Mouse (Mus musculus): ENCODE data around the gene Lpar5. TPM values are rescaled to one million over a fixed set of nuclear protein-coding genes. Genes with fewer than 3 reads are reported as not detected.

Gene Lpar5
- polyA plus RNA-seq, 1 experiment: 223 TPM

- 77% methylated on average over 7 of the region's 7 CpGs for WGBS
- TF ChIP-seq POLR2A (IDR thresholded peaks at IDR 0.05; ENCODE audit: low read depth, low read length) (no peak), CTCF (IDR thresholded peaks at IDR 0.05; ENCODE audit: extremely low read depth, insufficient read length, insufficient replicate concordance, low read depth, low read length) (no peak)
- H3K36me3 ChIP-seq (ENCODE audit: control insufficient read depth, insufficient read depth, low read length): peaks cover 24% of the 10 kb centered on the region
- H3K4me1 ChIP-seq (ENCODE audit: control insufficient read depth, insufficient read depth, insufficient read length, low read length): peaks cover 21% of the 10 kb centered on the region
- H3K27me3 ChIP-seq (ENCODE audit: control insufficient read depth, insufficient read depth, low read length): no peaks in the 10 kb centered on the region
- H3K4me3 ChIP-seq (ENCODE audit: low read depth, low read length): no peak overlapping the region
- no peak overlapping the region for H3K27ac ChIP-seq (ENCODE audit: insufficient read depth, low read depth, low read length)
These were observed 15.2 kb downstream of the Lpar5 start for GRCm38 (mm10) chr6:125082801-125083386.

GRCm38 (mm10) chr6:125084424-125084823 lies 16.7 kb downstream of the Lpar5 start:
- no peak overlapping the region for H3K4me3 ChIP-seq (ENCODE audit: low read depth, low read length)
- peaks cover 29% of the 10 kb centered on the region for H3K4me1 ChIP-seq (ENCODE audit: control insufficient read depth, insufficient read depth, insufficient read length, low read length)

DNA sequence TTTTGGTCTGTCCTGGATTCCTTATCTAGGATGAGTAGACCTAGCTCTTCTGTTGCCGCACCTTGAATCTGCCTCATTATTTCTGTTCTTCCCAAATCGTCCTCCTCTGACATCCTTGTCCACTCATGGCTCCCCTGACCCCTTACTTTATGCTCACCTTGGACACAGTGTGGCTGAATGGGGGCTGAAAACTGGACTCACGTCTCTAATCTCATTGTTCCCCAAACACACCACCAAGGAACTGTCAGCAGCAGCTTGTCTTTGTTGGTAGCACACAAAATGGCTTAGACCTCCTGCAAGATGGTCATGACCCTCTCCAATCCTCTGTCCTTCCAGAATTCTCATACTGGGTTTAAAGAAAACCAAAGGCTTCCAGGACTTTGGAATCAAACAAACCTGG lies 20.2 kb downstream of the Lpar5 start:
- WGBS: 85% methylated on average over 3 of the region's 3 CpGs
- peak overlapping the region; percentile 7; the same call in 1 of the 2 replicates for H3K27ac ChIP-seq (ENCODE audit: insufficient read depth, low read depth, low read length)
- peaks cover 6% of the 10 kb centered on the region for H3K36me3 ChIP-seq (ENCODE audit: control insufficient read depth, insufficient read depth, low read length)

More at GRCm38 (mm10) chr6:125084424-125084823, 16.7 kb downstream of the Lpar5 start:
- TF ChIP-seq POLR2A (IDR thresholded peaks at IDR 0.05; ENCODE audit: low read depth, low read length) (no peak), CTCF (IDR thresholded peaks at IDR 0.05; ENCODE audit: extremely low read depth, insufficient read length, insufficient replicate concordance, low read depth, low read length) (peak; percentile 47; the same call in 1 of the 2 replicates)
- Histone ChIP-seq H3K27me3 (ENCODE audit: control insufficient read depth, insufficient read depth, low read length) (no peaks in the 10 kb centered on the region), H3K27ac (ENCODE audit: insufficient read depth, low read depth, low read length) (no peak overlapping the region), H3K36me3 (ENCODE audit: control insufficient read depth, insufficient read depth, low read length) (peaks cover 21% of the 10 kb centered on the region)
- WGBS: 30% methylated on average over 4 of the region's 4 CpGs

DNA sequence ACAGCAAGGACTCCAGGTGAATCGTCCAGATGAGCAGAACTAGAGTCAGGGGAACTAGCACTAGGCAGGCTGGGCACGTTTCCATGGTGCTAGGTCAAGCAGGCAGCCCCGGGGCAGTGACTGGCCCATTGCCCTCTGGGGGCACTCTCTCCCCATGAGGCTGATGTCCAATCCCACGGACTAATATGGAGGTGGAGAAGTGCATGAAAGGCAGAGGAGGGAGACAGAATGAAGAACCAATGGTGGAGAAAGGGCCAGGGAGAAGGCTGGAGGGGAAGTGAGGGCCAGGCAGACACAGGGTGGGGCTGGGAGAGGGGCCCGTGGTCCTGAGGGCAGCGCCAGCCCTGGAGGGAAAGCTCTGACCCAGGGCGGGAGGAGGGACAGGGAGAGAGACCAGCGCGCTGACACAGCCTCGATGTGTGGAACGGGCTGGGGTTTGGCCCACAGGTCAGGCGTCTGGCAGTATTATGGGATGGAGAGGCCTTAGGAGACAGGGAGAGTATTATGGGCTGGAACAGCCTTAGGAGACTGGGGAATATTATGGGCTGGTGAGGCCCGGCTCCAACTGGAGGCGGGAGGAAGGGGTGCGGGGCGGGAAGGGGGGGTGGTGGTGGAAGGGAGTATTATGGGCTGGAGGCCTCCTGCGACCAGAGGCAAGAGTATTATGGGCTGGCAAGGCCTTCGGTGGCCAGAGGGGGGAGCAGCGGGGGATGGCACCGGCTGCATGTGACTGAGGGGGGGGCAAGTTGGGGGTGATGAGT lies 21.0 kb downstream of the Lpar5 start:
- H3K36me3 ChIP-seq (ENCODE audit: control insufficient read depth, insufficient read depth, low read length): peaks cover 5% of the 10 kb centered on the region
- WGBS: 4% methylated on average over 20 of the region's 20 CpGs
- peak overlapping the region; percentile 81 for H3K27ac ChIP-seq (ENCODE audit: insufficient read depth, low read depth, low read length)
- TF ChIP-seq CTCF (IDR thresholded peaks at IDR 0.05; ENCODE audit: extremely low read depth, insufficient read length, insufficient replicate concordance, low read depth, low read length) (no peak), POLR2A (IDR thresholded peaks at IDR 0.05; ENCODE audit: low read depth, low read length) (no peak)
- H3K4me3 ChIP-seq (ENCODE audit: low read depth, low read length): peak overlapping the region; percentile 33
- peaks cover 21% of the 10 kb centered on the region for H3K4me1 ChIP-seq (ENCODE audit: control insufficient read depth, insufficient read depth, insufficient read length, low read length)
- H3K27me3 ChIP-seq (ENCODE audit: control insufficient read depth, insufficient read depth, low read length): no peaks in the 10 kb centered on the region

More for the DNA sequence above, 20.2 kb downstream of the Lpar5 start:
- no peak overlapping the region for H3K4me3 ChIP-seq (ENCODE audit: low read depth, low read length)
- no peaks in the 10 kb centered on the region for H3K27me3 ChIP-seq (ENCODE audit: control insufficient read depth, insufficient read depth, low read length)
- H3K4me1 ChIP-seq (ENCODE audit: control insufficient read depth, insufficient read depth, insufficient read length, low read length): peaks cover 21% of the 10 kb centered on the region
- TF ChIP-seq POLR2A (IDR thresholded peaks at IDR 0.05; ENCODE audit: low read depth, low read length): no peak
- TF ChIP-seq CTCF (IDR thresholded peaks at IDR 0.05; ENCODE audit: extremely low read depth, insufficient read length, insufficient replicate concordance, low read depth, low read length): no peak

GRCm38 (mm10) chr6:125089521-125090321 lies 22.0 kb downstream of the Lpar5 start:
- TF ChIP-seq CTCF (IDR thresholded peaks at IDR 0.05; ENCODE audit: extremely low read depth, insufficient read length, insufficient replicate concordance, low read depth, low read length) (no peak), POLR2A (IDR thresholded peaks at IDR 0.05; ENCODE audit: low read depth, low read length) (no peak)
- peak overlapping the region; percentile 91 for H3K27ac ChIP-seq (ENCODE audit: insufficient read depth, low read depth, low read length)
- 2% methylated on average over 15 of the region's 15 CpGs for WGBS
- H3K4me3 ChIP-seq (ENCODE audit: low read depth, low read length): peak overlapping the region; percentile 36
- H3K27me3 ChIP-seq (ENCODE audit: control insufficient read depth, insufficient read depth, low read length): no peaks in the 10 kb centered on the region
- peaks cover 21% of the 10 kb centered on the region for H3K4me1 ChIP-seq (ENCODE audit: control insufficient read depth, insufficient read depth, insufficient read length, low read length)
- no peaks in the 10 kb centered on the region for H3K36me3 ChIP-seq (ENCODE audit: control insufficient read depth, insufficient read depth, low read length)

DNA sequence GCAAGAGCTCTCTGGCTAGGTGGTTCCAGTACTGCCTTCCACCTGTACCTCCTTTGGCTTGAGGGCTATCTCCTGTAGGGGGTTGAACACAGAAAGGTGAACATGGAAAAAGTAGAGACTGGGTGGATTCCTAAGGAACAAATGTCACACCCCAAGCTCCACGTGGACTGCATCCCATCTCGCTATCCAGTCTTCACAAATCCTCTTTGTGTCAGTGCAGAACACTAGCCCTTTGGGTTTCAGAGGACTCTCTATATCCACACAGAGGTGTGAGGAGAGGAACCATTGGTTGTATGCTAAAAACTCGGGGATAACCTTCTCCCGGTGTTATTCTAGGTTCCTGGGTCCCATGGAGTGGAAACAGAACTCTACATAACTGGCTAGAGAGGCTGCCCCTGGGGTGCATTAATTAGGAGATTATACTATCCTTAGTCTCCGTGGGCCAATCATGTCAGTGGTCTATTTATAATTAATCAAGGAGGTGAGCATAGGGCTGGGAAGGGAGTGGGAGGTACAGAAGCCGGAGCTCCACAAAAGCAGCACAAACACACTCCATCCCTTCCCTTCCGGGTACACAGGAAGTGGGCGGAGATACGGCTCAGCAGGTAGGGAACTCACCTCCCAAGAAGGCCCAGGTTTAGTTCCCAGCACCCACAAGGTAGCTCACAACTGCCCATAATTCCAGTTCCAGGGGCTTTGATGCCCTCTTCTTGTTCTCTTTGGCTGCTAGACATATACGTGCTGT lies 22.8 kb downstream of the Lpar5 start:
- TF ChIP-seq CTCF (IDR thresholded peaks at IDR 0.05; ENCODE audit: extremely low read depth, insufficient read length, insufficient replicate concordance, low read depth, low read length) (no peak), POLR2A (IDR thresholded peaks at IDR 0.05; ENCODE audit: low read depth, low read length) (no peak)
- 55% methylated on average over 10 of the region's 10 CpGs for WGBS
- H3K27me3 ChIP-seq (ENCODE audit: control insufficient read depth, insufficient read depth, low read length): no peaks in the 10 kb centered on the region
- no peaks in the 10 kb centered on the region for H3K36me3 ChIP-seq (ENCODE audit: control insufficient read depth, insufficient read depth, low read length)
- peak overlapping the region; percentile 48 for H3K27ac ChIP-seq (ENCODE audit: insufficient read depth, low read depth, low read length)
- H3K4me1 ChIP-seq (ENCODE audit: control insufficient read depth, insufficient read depth, insufficient read length, low read length): peaks cover 21% of the 10 kb centered on the region
- no peak overlapping the region for H3K4me3 ChIP-seq (ENCODE audit: low read depth, low read length)
